Mouse (Mus musculus) frontal cortex, adult 2 months (tissue): ENCODE data around the gene Trim3. TPM values are rescaled to one million over a fixed set of nuclear protein-coding genes. Genes with fewer than 3 reads are reported as not detected.

Experiments used
- DNase-seq, 2 experiments: peaks; one replicate each; pipeline ENCODE4 v3.0.0; 2022; ENCODE audit warnings: low spot score in 1 of 2; ENCODE audit errors: extremely low spot score in 1 of 2
- polyA plus RNA-seq: library from polyadenylated mRNA; depleted of rRNA; stranded (reverse); fragments of >200 nt; gene quantifications from 2 replicates; pipeline ENCODE4 v1.2.3, GENCODE M21; 2012

The Trim3 gene
- polyA plus RNA-seq, 1 experiment, result 154 TPM

GRCm38 (mm10) chr7:105614400-105614799, 19.0 kb downstream of the Trim3 start:
- DNase-seq, result no peak

DNA sequence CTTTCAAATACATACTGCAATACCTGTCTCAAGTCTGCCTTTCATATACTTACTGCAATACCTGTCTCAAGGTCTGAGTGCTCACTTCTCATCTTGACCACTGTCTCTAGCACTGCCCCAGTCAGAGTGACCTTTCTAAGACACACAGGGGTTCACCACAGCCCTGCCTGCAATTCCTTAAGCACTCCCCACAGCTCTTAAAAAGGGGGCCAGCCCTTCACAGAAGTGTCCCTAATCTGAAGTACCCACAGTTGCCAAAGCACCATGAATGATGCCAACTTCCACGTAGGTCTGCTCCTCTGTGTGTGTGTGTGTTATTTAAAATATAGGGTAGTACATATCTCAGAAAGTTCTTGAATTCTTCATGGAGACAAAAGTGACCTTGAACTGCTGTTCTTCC, 21.6 kb downstream of the Trim3 start:
- DNase-seq, result no peak

DNA sequence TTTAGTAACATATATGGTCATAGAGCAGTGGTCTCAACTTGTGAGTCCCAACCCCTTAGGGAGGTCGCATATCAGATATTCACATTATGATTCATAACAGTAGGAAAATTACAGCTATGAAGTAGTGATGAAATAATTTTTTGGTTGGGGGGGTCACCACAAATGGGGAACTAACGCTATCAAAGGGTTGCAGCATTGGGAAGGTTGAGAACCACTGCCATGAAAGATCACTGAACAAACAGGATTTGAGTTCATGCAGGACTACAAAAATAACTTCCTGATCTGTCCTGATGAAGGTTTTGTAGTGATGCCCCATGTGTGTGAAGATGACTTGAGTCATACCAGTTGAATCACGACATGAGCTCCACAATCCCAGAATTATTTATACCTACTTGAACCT, 24.9 kb downstream of the Trim3 start:
- DNase-seq, result no peak

DNA sequence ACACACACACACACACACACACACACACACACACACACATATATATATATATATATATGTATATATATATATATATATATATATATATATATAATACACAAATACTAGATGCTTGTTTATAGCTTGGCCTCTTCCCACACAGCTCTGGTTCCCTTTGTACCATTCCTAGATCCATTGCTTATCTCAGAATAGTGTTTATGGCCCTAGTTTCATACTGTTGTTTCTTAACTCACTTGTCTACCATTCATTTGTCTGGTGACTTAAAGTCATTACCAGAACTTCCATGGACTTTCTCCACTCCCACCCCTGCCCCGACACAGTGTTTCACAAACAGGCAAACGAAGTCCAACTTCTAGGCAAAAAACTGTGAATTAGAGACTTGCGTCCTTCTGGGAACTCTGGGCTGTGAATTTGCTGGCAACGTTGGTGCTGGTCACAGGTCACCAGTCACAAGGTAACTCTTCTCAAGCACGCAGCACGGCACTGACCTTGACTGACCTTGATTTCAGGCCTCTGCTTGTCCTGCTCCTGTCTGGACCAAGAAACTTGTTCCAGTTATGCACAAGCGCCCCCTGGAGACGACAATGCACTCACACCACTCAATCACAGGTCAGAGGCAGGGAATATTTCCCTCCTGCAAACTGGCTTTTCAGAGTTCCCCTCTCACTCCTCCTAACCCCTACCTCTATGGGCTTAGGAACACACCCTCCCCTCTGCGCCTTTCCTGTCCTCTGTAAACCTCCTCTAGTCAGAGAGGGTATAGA, 30.3 kb downstream of the Trim3 start:
- DNase-seq, result peak in 1 of 2 experiments; percentile 79

- no peak for DNase-seq
Measured at GRCm38 (mm10) chr7:105590097-105590496, 43.3 kb downstream of the Trim3 start.

DNA sequence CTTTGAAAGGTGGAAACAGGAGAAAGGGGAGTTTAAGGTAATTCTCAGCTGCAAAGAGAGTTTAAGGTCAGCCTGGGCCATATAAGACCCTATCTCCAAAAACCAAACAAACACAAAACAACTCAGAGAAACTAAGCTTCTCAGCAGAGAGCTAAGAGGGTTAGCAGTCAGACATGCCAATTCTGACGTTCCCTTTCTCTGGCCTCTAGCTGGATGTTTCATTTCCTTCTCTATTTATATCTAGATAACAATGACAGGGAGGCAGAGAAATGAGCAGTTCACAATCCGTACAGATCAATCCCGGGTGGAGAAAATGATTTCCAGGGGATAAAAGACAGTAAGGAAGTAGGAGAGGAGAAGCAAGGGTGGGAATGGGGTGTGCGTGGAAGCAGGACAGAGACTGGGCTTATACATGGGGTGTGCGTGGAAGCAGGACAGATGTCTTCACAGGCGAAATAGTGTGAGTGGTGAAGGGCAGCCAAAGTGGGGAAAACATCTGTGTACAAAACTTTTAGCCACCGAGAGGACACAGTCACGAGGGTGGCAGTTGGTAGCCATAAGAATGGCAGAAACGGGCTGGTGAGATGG, 45.0 kb downstream of the Trim3 start:
- DNase-seq, result no peak

GRCm38 (mm10) chr7:105581959-105582358, 51.4 kb downstream of the Trim3 start:
- no peak for DNase-seq

- DNase-seq, result peak in 1 of 2 experiments; percentile 79
Measured at GRCm38 (mm10) chr7:105581094-105581703, 52.2 kb downstream of the Trim3 start, which contains the start of gene Apbb1. Gene Apbb1 (minus strand): TSS chr7:105581653.

DNA sequence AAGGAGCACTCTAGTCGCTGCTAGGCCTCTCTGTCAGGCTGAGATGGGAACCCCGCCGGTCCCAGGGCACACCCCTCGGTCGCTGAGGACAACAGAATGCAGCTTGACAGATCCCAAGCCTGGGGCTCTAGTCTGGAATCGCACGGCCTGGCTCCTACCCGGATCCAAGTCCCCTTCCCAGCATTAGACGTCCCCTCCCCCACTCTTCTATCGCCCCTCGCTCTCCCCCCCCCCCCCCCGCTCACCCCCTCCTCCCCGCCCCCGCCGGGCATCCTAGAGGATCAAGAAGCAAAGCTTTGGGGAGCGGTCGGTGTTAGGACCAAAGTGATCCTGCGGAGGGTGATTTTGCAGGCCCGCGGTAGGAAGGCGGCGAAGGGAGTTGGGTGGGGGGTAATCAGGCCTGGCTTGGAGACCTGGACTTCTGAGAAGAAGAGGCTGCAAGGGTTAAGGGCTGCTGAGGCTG, 52.7 kb downstream of the Trim3 start:
- DNase-seq, result no peak

DNA sequence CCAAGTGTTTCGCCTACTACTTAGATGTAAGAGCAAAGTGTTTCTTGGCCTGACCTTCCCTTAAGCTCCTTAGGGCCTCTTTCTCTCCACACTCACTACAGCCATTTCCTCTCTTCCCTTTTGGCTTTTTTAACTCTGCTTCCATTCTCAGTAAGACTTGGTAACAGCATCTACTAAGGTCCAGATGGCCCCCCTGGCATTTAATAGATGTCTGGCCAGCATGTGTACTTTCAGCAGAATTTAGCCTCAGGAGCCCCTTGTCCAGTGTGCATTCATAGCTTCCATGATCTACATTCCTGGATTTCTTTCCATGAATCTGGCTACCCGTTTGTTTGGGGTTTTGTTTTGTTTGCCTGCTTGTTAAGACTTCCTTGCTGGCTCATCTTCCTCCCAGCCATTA, 54.9 kb downstream of the Trim3 start:
- no peak for DNase-seq

- DNase-seq, result no peak
Measured at GRCm38 (mm10) chr7:105577377-105577871, 55.9 kb downstream of the Trim3 start.

GRCm38 (mm10) chr7:105576166-105576748, 57.1 kb downstream of the Trim3 start:
- no peak for DNase-seq

- DNase-seq, result no peak
Measured at GRCm38 (mm10) chr7:105574537-105574936, 58.8 kb downstream of the Trim3 start.

- no peak for DNase-seq
Measured at GRCm38 (mm10) chr7:105572949-105573348, 60.4 kb downstream of the Trim3 start.

DNA sequence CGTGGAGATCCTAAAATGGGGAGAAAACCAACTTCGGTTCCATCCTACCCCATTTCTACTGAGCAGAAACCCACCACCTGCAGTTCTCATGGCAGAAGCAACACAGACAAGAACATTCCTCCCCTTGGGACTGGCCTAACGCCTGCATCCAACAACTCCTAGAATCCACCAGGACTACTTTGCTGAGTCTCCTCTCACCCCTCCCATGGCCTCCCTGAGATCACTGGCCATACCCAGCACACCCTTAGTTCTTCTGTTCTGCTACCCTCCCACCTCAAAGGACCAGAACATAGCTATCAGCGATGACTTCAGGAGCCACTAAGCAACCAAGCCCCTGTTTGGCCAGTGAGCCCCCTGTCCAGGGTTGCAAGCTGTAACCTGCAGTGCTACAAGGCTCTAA, 62.6 kb downstream of the Trim3 start:
- DNase-seq, result no peak

GRCm38 (mm10) chr7:105569512-105570496, 63.6 kb downstream of the Trim3 start:
- no peak for DNase-seq

DNA sequence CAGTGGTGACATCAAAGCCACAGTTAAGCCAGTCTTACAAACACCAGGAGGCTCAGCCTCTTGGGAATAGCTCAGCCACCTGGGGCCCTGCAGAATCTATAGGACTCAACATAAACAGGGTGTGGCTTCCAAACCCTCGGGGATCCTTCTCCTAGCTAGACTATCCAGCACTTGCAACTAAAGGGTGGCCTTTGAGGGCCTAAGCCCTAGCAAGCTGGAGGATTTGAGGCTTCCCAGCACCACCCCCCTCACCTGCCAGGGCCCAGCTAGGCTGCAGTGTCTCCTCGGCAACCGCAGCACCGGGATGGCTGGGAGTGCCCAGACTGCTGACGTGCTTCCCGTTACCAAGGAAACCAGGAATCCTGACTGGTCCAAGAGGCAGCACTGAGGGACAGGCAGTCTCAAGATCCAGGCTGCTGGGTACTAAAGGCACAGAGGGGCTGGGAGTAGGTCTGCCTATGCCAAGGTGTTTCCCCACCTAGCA, 64.3 kb downstream of the Trim3 start:
- peak; percentile 87 to 91 for DNase-seq

- DNase-seq, result peak in 1 of 2 experiments; percentile 80
Measured at GRCm38 (mm10) chr7:105568583-105568982, 64.8 kb downstream of the Trim3 start.

GRCm38 (mm10) chr7:105565071-105565836, 68.1 kb downstream of the Trim3 start:
- no peak for DNase-seq
